Comparison of ENCODE assay signal across 10 mouse cellular contexts in genomic region chr2:26329402-26329801, GRCm38 (mm10). TPM values are rescaled to one million over a fixed set of nuclear protein-coding genes. Genes with fewer than 3 reads are reported as not detected.
DNase-seq lines count a peak whose midpoint lies in the region; ATAC-seq and TF ChIP-seq lines count a peak whose summit lies in the region.
"Had no signal": no experiment of that assay in that cellular context is flagged by ENCODE, and none has a peak within 500 bp of the region (broad histone marks: within the 10 kb centered on the region; RNA-seq: fewer than 3 reads in every experiment).

No protein-coding gene starts in this region.

- H3K4me1 ChIP-seq in embryonic facial prominence, embryonic 14.5 days (ENCODE audit: control insufficient read depth, insufficient read depth, low read length): no peaks in the 10 kb centered on the region
- no peaks in the 10 kb centered on the region for H3K4me1 ChIP-seq in hindbrain, embryonic 15.5 days (replicated peaks)
- H3K4me1 ChIP-seq in kidney, embryonic 15.5 days: 0 out of 2 replicates have a peak, but pooled peaks cover 5% of the 10 kb centered on the region

- ATAC-seq in embryonic facial prominence, embryonic 14.5 days (ENCODE audit: low read depth): peak; percentile 42; the same call in 1 of the 2 replicates
- peak; percentile 53; the same call in 1 of the 2 replicates for ATAC-seq in hindbrain, embryonic 15.5 days (ENCODE audit: low FRiP score, low read depth)
- ATAC-seq in kidney, embryonic 15.5 days (replicated peaks; ENCODE audit: low FRiP score): no peak

- H3K27me3 ChIP-seq in embryonic facial prominence, embryonic 14.5 days (replicated peaks; ENCODE audit: control insufficient read depth, insufficient read depth, low read length): no peaks in the 10 kb centered on the region
- H3K27me3 ChIP-seq in hindbrain, embryonic 15.5 days: no peaks in the 10 kb centered on the region
- H3K27me3 ChIP-seq in kidney, embryonic 15.5 days: no peaks in the 10 kb centered on the region
- H3K27me3 ChIP-seq: embryonic facial prominence, embryonic 15.5 days had no signal

- no peak overlapping the region for H3K4me2 ChIP-seq in embryonic facial prominence, embryonic 14.5 days (ENCODE audit: low read depth, low read length)
- no peak overlapping the region for H3K4me2 ChIP-seq in hindbrain, embryonic 15.5 days
- H3K4me2 ChIP-seq in kidney, embryonic 15.5 days: no peak overlapping the region
- H3K4me2 ChIP-seq: embryonic facial prominence, embryonic 15.5 days had no signal

- H3K9me3 ChIP-seq in embryonic facial prominence, embryonic 14.5 days (ENCODE audit: control insufficient read depth, low read length): no peaks in the 10 kb centered on the region
- H3K9me3 ChIP-seq in hindbrain, embryonic 15.5 days: no peaks in the 10 kb centered on the region
- H3K9me3 ChIP-seq in kidney, embryonic 15.5 days (replicated peaks): no peaks in the 10 kb centered on the region
- H3K9me3 ChIP-seq: embryonic facial prominence, embryonic 15.5 days; G1E had no signal

- DNase-seq in gastrocnemius, adult 2 months: peak; percentile 68
- no peak for DNase-seq in gastrocnemius, postnatal 10 days
- peak; percentile 84 for DNase-seq in MN1 (ENCODE audit: low spot score)
- no peak for DNase-seq in embryonic facial prominence, embryonic 14.5 days (ENCODE audit: low spot score)
- no peak for DNase-seq in urinary bladder, postnatal 25 days (ENCODE audit: low spot score)
- DNase-seq in ovary, postnatal 10 days (ENCODE audit: low spot score): no peak

- intact Hi-C loops in gastrocnemius, adult 2 months (cut with DNase I): loop anchor here (5.0 kb wide), 1 partner anchor 233 kb away; no protein-coding TSS in a partner anchor

- 60% methylated on average over 8 of the region's 8 CpGs for WGBS in embryonic facial prominence, embryonic 14.5 days
- 48% methylated on average over 8 of the region's 8 CpGs for WGBS in hindbrain, embryonic 15.5 days
- 67% methylated on average over 8 of the region's 8 CpGs for WGBS in kidney, embryonic 15.5 days

- TF ChIP-seq CTCF in gastrocnemius, adult 2 months (IDR thresholded peaks at IDR 0.05): no peak

- H3K4me3 ChIP-seq in gastrocnemius, adult 2 months: no peak overlapping the region
- no peak overlapping the region for H3K4me3 ChIP-seq in embryonic facial prominence, embryonic 14.5 days (ENCODE audit: low read depth, low read length)
- no peak overlapping the region for H3K4me3 ChIP-seq in hindbrain, embryonic 15.5 days
- H3K4me3 ChIP-seq in kidney, embryonic 15.5 days (replicated peaks): no peak overlapping the region
- H3K4me3 ChIP-seq: embryonic facial prominence, embryonic 15.5 days had no signal

- no peak overlapping the region for H3K9ac ChIP-seq in embryonic facial prominence, embryonic 14.5 days (ENCODE audit: low read depth, low read length)
- H3K9ac ChIP-seq in hindbrain, embryonic 15.5 days: no peak overlapping the region
- H3K9ac ChIP-seq in kidney, embryonic 15.5 days: no peak overlapping the region
- H3K9ac ChIP-seq: embryonic facial prominence, embryonic 15.5 days had no signal

- H3K27ac ChIP-seq in gastrocnemius, adult 2 months: peak overlapping the region; percentile 63
- no peak overlapping the region for H3K27ac ChIP-seq in embryonic facial prominence, embryonic 14.5 days (replicated peaks; ENCODE audit: low read depth, low read length)
- H3K27ac ChIP-seq in hindbrain, embryonic 15.5 days (replicated peaks): peak overlapping the region; percentile 69
- no peak overlapping the region for H3K27ac ChIP-seq in kidney, embryonic 15.5 days
- H3K27ac ChIP-seq: embryonic facial prominence, embryonic 15.5 days had no signal

- peaks cover 70% of the 10 kb centered on the region for H3K36me3 ChIP-seq in embryonic facial prominence, embryonic 14.5 days (ENCODE audit: control insufficient read depth, insufficient read depth, low read length)
- H3K36me3 ChIP-seq in hindbrain, embryonic 15.5 days: peaks cover 48% of the 10 kb centered on the region
- peaks cover 74% of the 10 kb centered on the region for H3K36me3 ChIP-seq in kidney, embryonic 15.5 days
- H3K36me3 ChIP-seq: G1E had no signal

RNA-seq across cellular contexts. Expression of gene Gpsm1, which starts 14.1 kb away (rescaled TPM):
- total RNA-seq in gastrocnemius, adult 2 months (2021): 1 to 10 TPM; 2.3 to 2.6 TPM
- total RNA-seq in gastrocnemius, postnatal 10 days (2021): 10 to 100 TPM; 12.9 to 16.6 TPM
- polyA plus RNA-seq in embryonic facial prominence, embryonic 14.5 days (2014; fragmentation: Nextera tagmentation; extraction: Ambion mirVana): 29.3 and 33.8 TPM in 2 replicates
- 177 and 199 TPM in 2 replicates for polyA plus RNA-seq in hindbrain, embryonic 15.5 days (2015; fragmentation: Nextera tagmentation; extraction: Ambion mirVana)
- 39.6 and 44.4 TPM in 2 replicates for polyA plus RNA-seq in kidney, embryonic 15.5 days (2015; fragmentation: Nextera tagmentation; extraction: Ambion mirVana)

RNA-seq across cellular contexts. Expression of gene Dnlz, which starts 22.5 kb away (rescaled TPM):
- total RNA-seq in gastrocnemius, adult 2 months (2021): 10 to 100 TPM; 18.0 to 22.7 TPM
- total RNA-seq in gastrocnemius, postnatal 10 days (2021): 10 to 100 TPM; 18.0 to 18.9 TPM
- polyA plus RNA-seq in embryonic facial prominence, embryonic 14.5 days (2014; fragmentation: Nextera tagmentation; extraction: Ambion mirVana): 24.2 and 27.6 TPM in 2 replicates
- polyA plus RNA-seq in hindbrain, embryonic 15.5 days (2015; fragmentation: Nextera tagmentation; extraction: Ambion mirVana): 28.3 and 32.6 TPM in 2 replicates
- 29.8 and 31.9 TPM in 2 replicates for polyA plus RNA-seq in kidney, embryonic 15.5 days (2015; fragmentation: Nextera tagmentation; extraction: Ambion mirVana)

RNA-seq across cellular contexts. Expression of gene Card9, which starts 31.3 kb away (rescaled TPM):
- 1 to 10 TPM; 1.1 to 1.2 TPM for total RNA-seq in gastrocnemius, adult 2 months (2021)
- 1 to 10 TPM in 1 of 2 experiments, under 1 TPM in 1; 0.82 to 1.5 TPM for total RNA-seq in gastrocnemius, postnatal 10 days (2021)
- polyA plus RNA-seq in embryonic facial prominence, embryonic 14.5 days (2014; fragmentation: Nextera tagmentation; extraction: Ambion mirVana): 1.3 and 2.1 TPM in 2 replicates
- polyA plus RNA-seq in hindbrain, embryonic 15.5 days (2015; fragmentation: Nextera tagmentation; extraction: Ambion mirVana): 1.5 and 3.2 TPM in 2 replicates
- 1.1 and 1.7 TPM in 2 replicates for polyA plus RNA-seq in kidney, embryonic 15.5 days (2015; fragmentation: Nextera tagmentation; extraction: Ambion mirVana)

RNA-seq across cellular contexts. Expression of gene Ccdc187, which starts 35.0 kb away (rescaled TPM):
- not detected for total RNA-seq in gastrocnemius, adult 2 months (2021)
- under 1 TPM; 0.09 to 0.14 TPM for total RNA-seq in gastrocnemius, postnatal 10 days (2021)
- 0.17 and 0.28 TPM in 2 replicates for polyA plus RNA-seq in embryonic facial prominence, embryonic 14.5 days (2014; fragmentation: Nextera tagmentation; extraction: Ambion mirVana)
- 0.16 and 0.25 TPM in 2 replicates for polyA plus RNA-seq in hindbrain, embryonic 15.5 days (2015; fragmentation: Nextera tagmentation; extraction: Ambion mirVana)
- 0.04 TPM in 1 of 2 replicates, not detected in the other for polyA plus RNA-seq in kidney, embryonic 15.5 days (2015; fragmentation: Nextera tagmentation; extraction: Ambion mirVana)
- polyA plus RNA-seq: G1E had no signal

RNA-seq across cellular contexts. Expression of gene Snapc4, which starts 51.1 kb away (rescaled TPM):
- 1 to 10 TPM; 7.5 to 8.6 TPM for total RNA-seq in gastrocnemius, adult 2 months (2021)
- 10 to 100 TPM; 11.1 to 14.5 TPM for total RNA-seq in gastrocnemius, postnatal 10 days (2021)
- polyA plus RNA-seq in embryonic facial prominence, embryonic 14.5 days (2014; fragmentation: Nextera tagmentation; extraction: Ambion mirVana): 20.2 and 22.9 TPM in 2 replicates
- 30.6 and 40.5 TPM in 2 replicates for polyA plus RNA-seq in hindbrain, embryonic 15.5 days (2015; fragmentation: Nextera tagmentation; extraction: Ambion mirVana)
- polyA plus RNA-seq in kidney, embryonic 15.5 days (2015; fragmentation: Nextera tagmentation; extraction: Ambion mirVana): 27.9 and 31.3 TPM in 2 replicates

Comparison
In these comparisons a context has a peak if more than half of its experiments do, and no peak if none do; other contexts are left out.
1. DNase-seq: peak in gastrocnemius, adult 2 months (single experiment) and MN1 (single experiment); none in gastrocnemius, postnatal 10 days (single experiment), embryonic facial prominence, embryonic 14.5 days (single experiment), urinary bladder, postnatal 25 days (single experiment) and ovary, postnatal 10 days (single experiment).
2. H3K27ac ChIP-seq: peak in gastrocnemius, adult 2 months (single experiment) and hindbrain, embryonic 15.5 days (single experiment); none in embryonic facial prominence, embryonic 14.5 days (single experiment) and kidney, embryonic 15.5 days (single experiment).